Comparison of ENCODE assay signal across 9 mouse cellular contexts in the genomic region with DNA sequence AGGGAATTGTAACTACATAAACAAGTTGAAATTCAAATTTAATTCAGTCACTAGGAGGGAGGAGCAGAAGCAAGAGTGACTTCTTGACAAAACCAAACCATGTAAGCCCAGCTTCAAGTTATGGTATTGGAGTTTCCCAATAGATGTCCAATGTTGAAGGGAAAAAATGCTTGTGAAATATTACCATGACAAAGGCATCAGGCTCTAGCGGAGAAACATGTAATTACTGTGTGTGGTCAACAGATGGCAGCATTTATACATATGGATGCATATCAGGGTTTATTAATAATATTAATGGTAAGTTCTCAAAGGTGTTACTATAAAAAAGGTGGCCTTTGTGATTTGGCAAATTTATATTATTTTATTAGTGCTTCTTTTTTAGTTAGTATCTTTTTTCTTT. TPM values are rescaled to one million over a fixed set of nuclear protein-coding genes. Genes with fewer than 3 reads are reported as not detected.
DNase-seq lines count a peak whose midpoint lies in the region; ATAC-seq and TF ChIP-seq lines count a peak whose summit lies in the region.
"Had no signal": no experiment of that assay in that cellular context is flagged by ENCODE, and none has a peak within 500 bp of the region (broad histone marks: within the 10 kb centered on the region; RNA-seq: fewer than 3 reads in every experiment).

No protein-coding gene starts in this region.

- no peak overlapping the region for H3K4me2 ChIP-seq in hindbrain, embryonic 12.5 days (replicated peaks)
- no peak overlapping the region for H3K4me2 ChIP-seq in midbrain, embryonic 14.5 days (ENCODE audit: low read length)

- no peaks in the 10 kb centered on the region for H3K36me3 ChIP-seq in heart, adult 2 months (ENCODE audit: control insufficient read depth, insufficient read depth, low read length)
- no peaks in the 10 kb centered on the region for H3K36me3 ChIP-seq in hindbrain, embryonic 12.5 days
- no peaks in the 10 kb centered on the region for H3K36me3 ChIP-seq in midbrain, embryonic 14.5 days (ENCODE audit: control insufficient read depth, insufficient read depth, low read length)

- H3K27ac ChIP-seq in heart, adult 2 months: no peak overlapping the region
- no peak overlapping the region for H3K27ac ChIP-seq in hindbrain, embryonic 12.5 days
- no peak overlapping the region for H3K27ac ChIP-seq in midbrain, embryonic 14.5 days (replicated peaks; ENCODE audit: low read depth, low read length)

- intact Hi-C loops in heart, adult 2 months (cut with DNase I): loop anchor here (5.0 kb wide), 1 partner anchor 336 kb away; no protein-coding TSS in a partner anchor
- intact Hi-C loops in heart, postnatal 25 days (cut with DNase I): loop anchor here (5.0 kb wide), 3 partner anchors 36 to 861 kb away; no protein-coding TSS in a partner anchor

- TF ChIP-seq CTCF in heart, adult 2 months (IDR thresholded peaks at IDR 0.05): peak; percentile 88

- no peak for TF ChIP-seq POLR2A in heart, adult 2 months (IDR thresholded peaks at IDR 0.05; ENCODE audit: insufficient read depth, low read depth, low read length)

- 0 out of 2 replicates have a peak, but pooled peaks have one; percentile 32 for ATAC-seq in hindbrain, embryonic 12.5 days (ENCODE audit: low FRiP score)
- ATAC-seq in midbrain, embryonic 14.5 days (ENCODE audit: low FRiP score, low TSS enrichment): peak; percentile 24; the same call in 1 of the 2 replicates

- no peaks in the 10 kb centered on the region for H3K27me3 ChIP-seq in heart, adult 2 months (ENCODE audit: control insufficient read depth, insufficient read depth, low read length)
- H3K27me3 ChIP-seq in hindbrain, embryonic 12.5 days: no peaks in the 10 kb centered on the region
- H3K27me3 ChIP-seq in midbrain, embryonic 14.5 days (ENCODE audit: control insufficient read depth, insufficient read depth, low read length): no peaks in the 10 kb centered on the region

- no peaks in the 10 kb centered on the region for H3K4me1 ChIP-seq in heart, adult 2 months (ENCODE audit: control insufficient read depth, insufficient read depth, low read length)
- H3K4me1 ChIP-seq in hindbrain, embryonic 12.5 days: no peaks in the 10 kb centered on the region
- no peaks in the 10 kb centered on the region for H3K4me1 ChIP-seq in midbrain, embryonic 14.5 days (ENCODE audit: control insufficient read depth, insufficient read depth, low read length)

- H3K79me2 ChIP-seq in heart, adult 2 months (replicated peaks; ENCODE audit: control insufficient read depth, insufficient read depth, low read length): no peaks in the 10 kb centered on the region

- H3K4me3 ChIP-seq in heart, adult 2 months: no peak overlapping the region
- no peak overlapping the region for H3K4me3 ChIP-seq in hindbrain, embryonic 12.5 days
- no peak overlapping the region for H3K4me3 ChIP-seq in midbrain, embryonic 14.5 days (replicated peaks; ENCODE audit: low read depth, low read length)

- H3K9me3 ChIP-seq in hindbrain, embryonic 12.5 days (replicated peaks): no peaks in the 10 kb centered on the region
- no peaks in the 10 kb centered on the region for H3K9me3 ChIP-seq in midbrain, embryonic 14.5 days (ENCODE audit: control insufficient read depth, low read length)

- 4% methylated on average over 1 of the region's 1 CpGs for WGBS in heart, adult 2 months
- WGBS in hindbrain, embryonic 12.5 days: 5% methylated on average over 1 of the region's 1 CpGs
- WGBS in midbrain, embryonic 14.5 days: 2% methylated on average over 1 of the region's 1 CpGs

- H3K9ac ChIP-seq in heart, adult 2 months (ENCODE audit: low read depth, low read length): no peak overlapping the region
- no peak overlapping the region for H3K9ac ChIP-seq in hindbrain, embryonic 12.5 days
- H3K9ac ChIP-seq in midbrain, embryonic 14.5 days (replicated peaks; ENCODE audit: low read length): no peak overlapping the region

- no peak for TF ChIP-seq EP300 in heart, adult 2 months (IDR thresholded peaks at IDR 0.05; ENCODE audit: insufficient read depth, low read depth, low read length)

- no peak for DNase-seq in heart, adult 2 months
- no peak for DNase-seq in heart, postnatal 25 days (ENCODE audit: low spot score)
- DNase-seq in right cerebral cortex, postnatal 10 days (ENCODE audit: low spot score in 2 of 2): peak; percentile 35 to 39
- no peak for DNase-seq in right cerebral cortex, postnatal 25 days
- DNase-seq in cerebellum, adult 18-20 months: peak; percentile 50 to 59
- peak; percentile 86 for DNase-seq in midbrain, embryonic 14.5 days
- DNase-seq in ovary, postnatal 36 days (ENCODE audit: low spot score): no peak

RNA-seq across cellular contexts. Expression of gene Asic5, which starts 13.9 kb away (rescaled TPM):
- total RNA-seq in heart, adult 2 months (2021): not detected
- polyA plus RNA-seq in heart, adult 2 months (2012; rRNA removed): not detected in 2 replicates
- not detected for total RNA-seq in heart, postnatal 25 days (2021)
- not detected in 2 replicates for polyA plus RNA-seq in hindbrain, embryonic 12.5 days (2016; fragmentation: Nextera tagmentation; extraction: Ambion mirVana)
- not detected in 2 replicates for polyA plus RNA-seq in midbrain, embryonic 14.5 days (2014; fragmentation: Nextera tagmentation; extraction: Ambion mirVana)
- total RNA-seq: layer of hippocampus, adult 18-20 months had no signal

RNA-seq across cellular contexts. Expression of gene Tdo2, which starts 20.0 kb away (rescaled TPM):
- not detected for total RNA-seq in heart, adult 2 months (2021)
- 0.32 TPM in 1 of 2 replicates, not detected in the other for polyA plus RNA-seq in heart, adult 2 months (2012; rRNA removed)
- total RNA-seq in heart, postnatal 25 days (2021): not detected
- not detected in 2 replicates for polyA plus RNA-seq in hindbrain, embryonic 12.5 days (2016; fragmentation: Nextera tagmentation; extraction: Ambion mirVana)
- polyA plus RNA-seq in midbrain, embryonic 14.5 days (2014; fragmentation: Nextera tagmentation; extraction: Ambion mirVana): 0.25 TPM in 1 of 2 replicates, not detected in the other

Comparison
In these comparisons a context has a peak if more than half of its experiments do, and no peak if none do; other contexts are left out.
1. DNase-seq: peak in right cerebral cortex, postnatal 10 days (2 of 2), cerebellum, adult 18-20 months (2 of 2) and midbrain, embryonic 14.5 days (single experiment); none in heart, adult 2 months (0 of 2), heart, postnatal 25 days (single experiment), right cerebral cortex, postnatal 25 days (single experiment) and ovary, postnatal 36 days (single experiment).